Mouse (Mus musculus) spleen, adult 2 months (tissue): Measurements from ENCODE around the gene E130114P18Rik. TPM values are rescaled to one million over a fixed set of nuclear protein-coding genes. Genes with fewer than 3 reads are reported as not detected.

Experiments used
- DNase-seq, 2 experiments: peaks; one replicate each; pipeline versions ENCODE4 v3.0.0 to v3.0.0-alpha.2; 2012 to 2021; ENCODE audit warnings: low spot score in 2 of 2, low read depth in 1 of 2
- H3K27ac ChIP-seq: fragments of 200-500 bp; 2 replicates; pipeline ENCODE4 v1.5.1; 2012; ENCODE audit warnings: low read length, inconsistent platforms; ENCODE audit not compliant: insufficient read depth
- H3K27me3 ChIP-seq: fragments of 200-500 bp; 2 replicates; pipeline ENCODE4 v1.6.1; 2012; ENCODE audit warnings: mild to moderate bottlenecking, moderate library complexity, low read length, inconsistent platforms; ENCODE audit not compliant: control insufficient read depth, insufficient read depth
- H3K36me3 ChIP-seq: fragments of 200-500 bp; 2 replicates; pipeline ENCODE4 v1.6.1; 2012; ENCODE audit warnings: mild to moderate bottlenecking, low read length, inconsistent platforms; ENCODE audit not compliant: control insufficient read depth, insufficient read depth
- H3K4me1 ChIP-seq: fragments of 200-500 bp; 2 replicates; pipeline ENCODE4 v1.6.1; 2011; ENCODE audit warnings: inconsistent platforms; ENCODE audit not compliant: control insufficient read depth, insufficient read depth, insufficient read length
- H3K4me3 ChIP-seq: fragments of 200-500 bp; 2 replicates; pipeline ENCODE4 v1.5.1; 2011; ENCODE audit warnings: mild to moderate bottlenecking, inconsistent platforms; ENCODE audit not compliant: insufficient read depth, insufficient read length; ENCODE audit errors: extremely low read depth
- CTCF ChIP-seq: fragments of 200-500 bp; IDR thresholded peaks from 2 replicates; pipeline ENCODE4 v1.5.1; 2011; ENCODE audit warnings: mild to moderate bottlenecking, inconsistent platforms; ENCODE audit not compliant: insufficient read depth, insufficient read length, insufficient replicate concordance; ENCODE audit errors: extremely low read depth
- POLR2A ChIP-seq: fragments of 200-500 bp; IDR thresholded peaks from 2 replicates; pipeline ENCODE4 v1.6.1; 2011; ENCODE audit warnings: low read depth, low read length, inconsistent platforms
- WGBS: fragments of 180-500 bp; shearing (Covaris S2); methylation state at CpG from one replicate; pipeline ENCODE4 v1.1.7; 2018; 5-methylcytosine and 5-hydroxymethylcytosine counted together
- polyA plus RNA-seq: library from polyadenylated mRNA; depleted of rRNA; stranded (reverse); fragments of >200 nt; gene quantifications from 2 replicates; pipeline ENCODE4 v1.2.3, GENCODE M21; 2012

E130114P18Rik gene
- polyA plus RNA-seq, 1 experiment = not detected

DNA sequence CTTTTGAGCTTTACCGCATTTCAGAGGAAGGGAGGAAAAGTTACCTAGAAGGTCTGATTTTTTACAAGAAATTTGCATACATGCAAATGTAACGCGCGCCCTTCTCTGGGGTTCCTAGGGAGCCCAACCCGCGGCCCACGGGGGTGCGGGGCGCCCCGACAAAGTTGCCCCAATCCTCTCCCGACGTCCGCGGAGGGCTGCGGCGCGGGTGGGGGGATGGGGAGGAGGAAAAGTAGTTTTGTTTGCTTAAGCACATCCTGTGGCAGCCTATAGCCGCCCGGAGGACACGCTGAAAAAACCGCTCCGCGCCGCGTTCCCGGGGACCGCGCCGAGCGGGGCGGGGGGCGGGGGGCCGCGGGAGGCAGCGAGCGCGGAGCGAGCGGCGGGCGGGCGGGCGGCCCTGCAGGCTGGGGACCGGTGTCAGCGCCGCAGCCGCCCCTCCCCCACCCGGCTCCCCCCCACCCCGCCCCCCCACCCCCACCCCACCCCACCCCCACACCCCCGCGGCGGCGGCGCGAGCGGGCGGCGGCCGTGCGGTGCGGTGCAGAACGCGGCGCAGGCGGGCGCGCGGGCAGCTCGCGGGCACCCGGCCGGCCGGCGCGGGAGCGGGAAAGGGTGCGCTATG, 685 bp downstream of the E130114P18Rik start:
- WGBS = under 1% methylated on average over 56 of the region's 77 CpGs
- peaks cover 2% of the 10 kb centered on the region for H3K4me1 ChIP-seq
- H3K36me3 ChIP-seq = no peaks in the 10 kb centered on the region
- H3K4me3 ChIP-seq = peak overlapping the region; percentile 66
- TF ChIP-seq CTCF (no peak), POLR2A (no peak)
- peak in 1 of 2 experiments; percentile 30 for DNase-seq
- H3K27ac ChIP-seq = peak overlapping the region; percentile 59
- H3K27me3 ChIP-seq = peaks cover 28% of the 10 kb centered on the region

DNA sequence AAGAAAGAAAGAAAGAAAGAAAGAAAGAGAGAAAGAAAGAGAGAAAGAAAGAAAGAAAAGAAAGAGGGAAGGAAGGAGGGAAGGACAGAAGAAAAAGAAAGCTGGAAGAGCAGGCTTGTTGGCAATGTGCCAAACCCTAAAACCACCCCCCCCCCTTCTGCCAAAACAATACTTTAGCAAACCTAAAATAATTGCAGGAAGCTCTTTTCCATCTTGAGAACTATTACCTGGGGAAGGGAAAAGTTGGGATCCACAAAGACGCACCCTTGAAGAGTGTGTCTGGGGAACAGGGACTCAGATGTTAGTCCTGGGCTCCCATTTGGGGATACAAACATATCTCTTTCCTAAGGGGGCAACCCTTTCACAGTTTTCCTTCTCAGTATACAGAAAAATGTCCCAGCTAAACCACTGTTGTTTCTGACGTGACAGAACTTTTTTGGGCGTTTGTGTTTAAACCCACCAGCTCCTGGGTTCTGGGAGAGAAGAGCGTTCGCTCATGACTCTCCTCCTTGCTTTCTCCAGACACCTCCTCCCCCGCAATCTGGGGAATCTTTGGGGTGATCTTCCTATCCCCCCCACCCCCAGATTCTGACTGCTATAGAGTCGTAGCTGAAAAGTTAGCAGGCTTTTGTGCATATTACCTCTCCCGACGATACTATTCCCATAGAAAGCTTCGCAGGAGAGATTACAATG, 1.3 kb downstream of the E130114P18Rik start:
- WGBS = 5% methylated on average over 10 of the region's 10 CpGs
- peaks cover 28% of the 10 kb centered on the region for H3K27me3 ChIP-seq
- H3K4me1 ChIP-seq = peaks cover 2% of the 10 kb centered on the region
- TF ChIP-seq POLR2A = no peak
- no peak for TF ChIP-seq CTCF
- H3K36me3 ChIP-seq = no peaks in the 10 kb centered on the region
- peak overlapping the region; percentile 61 for H3K4me3 ChIP-seq
- peak overlapping the region; percentile 27 for H3K27ac ChIP-seq
- no peak for DNase-seq

DNA sequence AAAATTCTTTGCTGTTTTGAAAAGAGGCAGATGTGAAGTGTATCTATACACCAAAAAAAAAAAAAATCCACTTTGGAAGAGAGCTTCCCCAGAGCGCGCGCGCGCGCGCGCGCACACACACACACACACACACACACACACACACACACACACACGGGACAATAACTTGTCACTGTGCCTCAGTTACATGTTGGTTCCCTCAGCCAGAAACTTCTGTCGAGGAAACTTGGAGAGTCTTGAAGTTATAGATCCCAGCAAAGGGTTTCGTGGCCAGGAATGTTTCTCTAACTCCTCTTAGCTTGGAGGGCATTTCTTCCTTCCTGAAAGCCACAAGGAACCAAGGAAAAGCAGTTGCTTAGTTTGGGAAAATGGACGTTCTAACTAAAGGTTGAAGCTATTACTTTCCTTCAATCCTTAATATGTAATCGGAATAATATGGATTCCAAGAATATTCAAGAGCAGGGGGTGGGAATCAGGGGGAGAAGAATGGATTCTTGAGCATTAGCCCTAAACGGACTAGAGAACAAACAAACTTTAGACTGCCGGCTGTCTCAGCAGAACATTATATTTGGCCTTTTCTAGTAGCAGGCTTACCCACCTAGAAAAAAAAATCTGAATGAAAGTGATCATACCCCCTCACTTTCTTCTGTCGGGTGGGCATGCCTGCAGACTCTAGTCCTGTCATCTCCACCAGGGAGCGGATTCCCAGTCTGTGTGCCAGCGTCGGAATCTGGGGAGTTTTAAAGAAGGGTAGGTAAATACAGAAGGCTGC, 2.2 kb downstream of the E130114P18Rik start:
- 7% methylated on average over 20 of the region's 20 CpGs for WGBS
- Histone ChIP-seq H3K4me3 (peak overlapping the region; percentile 7; the same call in 1 of the 2 replicates), H3K27ac (no peak overlapping the region; the same call in 1 of the 2 replicates), H3K27me3 (peaks cover 28% of the 10 kb centered on the region), H3K36me3 (no peaks in the 10 kb centered on the region), H3K4me1 (peaks cover 2% of the 10 kb centered on the region)
- no peak for DNase-seq
- TF ChIP-seq CTCF = no peak
- no peak for TF ChIP-seq POLR2A

DNA sequence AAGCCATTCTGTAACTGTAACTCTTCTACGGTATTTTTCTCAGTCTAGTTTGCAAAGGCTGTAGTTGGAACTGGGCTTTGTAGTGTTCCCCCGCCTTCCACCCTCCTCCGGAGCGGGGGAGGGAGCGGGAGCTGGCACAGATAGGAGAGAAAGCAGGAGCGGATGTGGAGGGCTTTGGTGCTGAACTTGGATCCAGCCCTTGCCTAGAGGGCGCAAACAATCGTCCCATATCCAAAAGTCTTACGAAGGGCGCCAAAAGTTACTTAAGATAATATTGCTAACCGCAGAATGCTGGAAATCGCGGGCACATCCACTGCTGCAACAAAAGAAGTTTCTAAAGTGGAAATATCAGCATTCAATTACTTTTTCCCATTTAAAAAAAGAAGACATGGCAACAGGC, 2.8 kb downstream of the E130114P18Rik start:
- Histone ChIP-seq H3K27me3 (peaks cover 28% of the 10 kb centered on the region), H3K4me3 (peak overlapping the region; percentile 17), H3K27ac (no peak overlapping the region), H3K36me3 (no peaks in the 10 kb centered on the region), H3K4me1 (peaks cover 2% of the 10 kb centered on the region)
- no peak for DNase-seq
- TF ChIP-seq CTCF = no peak
- TF ChIP-seq POLR2A = no peak
- WGBS = 4% methylated on average over 13 of the region's 13 CpGs

DNA sequence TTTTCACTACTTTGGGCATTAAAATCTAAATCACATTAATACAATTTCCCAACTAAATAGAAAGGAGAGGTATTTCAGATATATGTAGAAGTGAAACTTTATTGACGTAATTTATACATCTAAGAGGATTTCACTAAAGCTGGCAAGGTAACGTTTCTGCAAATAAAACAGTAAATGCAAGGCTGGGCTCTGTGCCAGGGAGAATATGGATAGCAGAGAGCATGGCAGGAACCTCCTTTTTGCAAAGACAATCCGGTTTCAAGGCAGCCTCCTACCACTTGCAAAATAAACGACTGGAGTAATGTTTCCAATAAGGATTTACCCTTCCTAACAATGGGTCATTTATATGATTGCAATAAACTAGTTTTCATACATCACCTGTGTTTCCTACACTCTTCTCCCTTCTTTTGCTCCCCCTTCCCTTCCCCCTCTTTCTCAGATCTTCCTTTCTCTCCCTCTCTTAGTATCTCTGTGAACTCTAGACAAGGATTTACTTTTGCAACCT, 3.4 kb downstream of the E130114P18Rik start:
- 56% methylated on average over 4 of the region's 4 CpGs for WGBS
- Histone ChIP-seq H3K27ac (no peak overlapping the region), H3K4me1 (peaks cover 2% of the 10 kb centered on the region), H3K27me3 (peaks cover 28% of the 10 kb centered on the region), H3K36me3 (no peaks in the 10 kb centered on the region), H3K4me3 (no peak overlapping the region)
- TF ChIP-seq CTCF (no peak), POLR2A (no peak)
- no peak for DNase-seq

DNA sequence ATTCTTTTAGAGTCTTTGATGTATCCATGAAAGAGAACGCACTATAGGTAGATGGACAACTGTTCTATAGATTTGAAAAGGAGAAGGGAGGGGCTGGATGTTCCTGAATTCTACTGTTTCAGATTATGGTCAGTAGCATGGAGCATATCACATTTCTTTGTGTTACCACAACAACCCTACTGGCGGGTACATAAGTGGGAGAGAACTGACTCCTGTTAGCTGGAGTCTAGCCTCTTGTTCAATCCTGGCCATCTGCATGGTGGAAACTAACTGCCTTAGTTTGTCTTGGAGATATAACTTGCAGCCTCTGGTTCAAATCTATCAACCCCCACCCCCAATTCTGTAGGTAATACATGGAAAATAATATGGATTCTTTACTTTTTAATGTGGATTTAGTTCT, 4.1 kb downstream of the E130114P18Rik start:
- 81% methylated on average over 2 of the region's 2 CpGs for WGBS

More for the DNA sequence above, 4.1 kb downstream of the E130114P18Rik start:
- Histone ChIP-seq H3K27ac (no peak overlapping the region), H3K4me3 (no peak overlapping the region), H3K27me3 (peaks cover 28% of the 10 kb centered on the region), H3K36me3 (no peaks in the 10 kb centered on the region), H3K4me1 (peaks cover 2% of the 10 kb centered on the region)
- DNase-seq = no peak
- TF ChIP-seq POLR2A = no peak
- no peak for TF ChIP-seq CTCF
